Mouse (Mus musculus): ENCODE results near the gene Rpl39.
"Not testable (repeated sequence)": the region's sequence is repeated elsewhere in the genome, so short reads cannot be mapped to it uniquely, and the experiment has no call there.

The Rpl39 gene

DNA sequence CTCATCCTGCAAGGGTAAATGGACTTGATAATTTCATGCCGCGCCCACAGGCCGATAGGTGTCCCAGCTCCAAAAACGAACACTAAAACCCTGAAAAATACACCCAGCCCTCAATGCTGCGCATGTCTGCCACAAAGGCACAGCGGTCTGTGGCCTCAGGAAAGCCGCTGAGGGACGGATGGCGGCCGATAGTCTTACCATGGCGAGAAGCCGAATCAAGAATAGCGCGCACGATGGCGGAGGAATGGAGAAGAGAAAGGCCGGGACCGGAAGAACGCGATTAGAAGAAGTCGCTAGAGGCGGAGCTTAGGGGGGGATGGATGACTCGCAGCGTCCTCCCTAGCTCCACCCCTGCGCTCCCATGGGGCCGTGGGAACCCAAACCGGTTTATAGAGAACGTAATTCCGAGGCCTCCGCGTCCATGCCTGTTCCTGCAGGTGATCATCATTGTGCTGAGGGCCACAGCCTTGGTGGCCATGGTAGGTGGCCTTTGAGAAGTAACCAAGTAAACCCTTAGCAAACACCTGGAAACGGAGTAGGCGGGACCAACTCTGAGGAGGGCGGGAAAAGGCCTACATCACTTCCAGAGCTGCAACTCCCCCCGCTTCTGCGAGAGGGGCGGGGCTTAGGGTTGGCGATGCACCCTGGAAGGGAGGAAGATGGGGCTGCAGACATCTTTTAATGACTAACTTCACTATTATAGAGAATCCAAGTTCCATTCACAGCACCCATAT is at the start of gene Rpl39:
Gene Rpl39 (minus strand): TSS at position 476 of the 734 bp plus-strand sequence.
- in situ Hi-C loops (cut with MboI, MseI): no loop called here

DNA sequence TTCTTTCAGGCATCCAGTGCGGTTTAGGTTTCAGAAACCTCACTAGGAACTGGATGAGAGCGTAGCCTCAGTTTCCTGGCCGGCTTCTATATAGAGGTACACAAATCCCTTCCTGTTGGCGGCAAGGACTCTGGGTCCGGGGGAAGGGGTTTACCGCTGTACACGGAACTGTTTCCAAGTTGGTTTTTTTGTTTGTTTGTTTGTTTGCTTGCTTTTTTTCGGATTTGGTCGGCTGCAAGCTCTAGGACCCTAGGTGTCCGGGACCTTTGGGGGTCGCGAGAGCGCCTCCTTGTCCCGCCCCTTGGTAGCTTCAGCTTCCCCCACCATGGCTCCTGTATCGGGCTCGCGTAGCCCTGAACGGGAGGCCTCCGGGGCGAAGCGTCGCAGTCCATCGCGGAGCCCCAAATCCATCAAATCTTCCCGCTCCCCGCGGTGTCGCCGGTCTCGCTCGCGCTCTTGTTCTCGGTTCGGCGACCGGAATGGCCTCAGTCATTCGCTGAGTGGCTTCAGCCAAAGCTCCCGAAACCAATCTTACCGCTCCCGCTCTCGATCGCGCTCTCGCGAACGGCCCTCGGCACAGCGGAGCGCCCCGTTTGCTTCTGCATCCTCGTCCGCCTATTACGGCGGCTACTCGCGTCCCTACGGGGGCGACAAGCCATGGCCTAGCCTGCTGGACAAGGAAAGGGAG is 41.6 kb upstream of the Rpl39 start, which contains the start of gene Nkap:
Gene Nkap (plus strand): TSS at position 125 of the 688 bp plus-strand sequence.
- in situ Hi-C loops (cut with MboI, MseI): no loop called here

DNA sequence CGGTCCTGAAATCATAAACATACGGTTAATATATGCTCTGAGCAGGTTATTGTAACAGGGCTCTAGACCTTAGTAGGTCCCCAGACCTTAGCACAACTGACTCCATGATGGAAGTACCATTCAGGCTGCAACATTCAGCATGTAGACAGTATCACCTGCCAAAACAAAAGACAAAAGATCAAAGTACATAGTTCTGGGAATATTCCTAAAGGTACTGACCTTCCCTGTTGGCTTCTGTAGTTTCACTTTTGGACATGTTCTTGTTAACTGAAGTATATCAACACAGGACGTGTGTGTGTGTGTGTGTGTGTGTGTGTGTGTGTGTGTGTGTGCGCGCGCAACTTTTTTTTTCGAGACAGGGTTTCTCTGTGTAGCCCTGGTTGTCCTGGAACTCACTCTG is 40.3 kb upstream of the Rpl39 start:
- in situ Hi-C loops (cut with MboI, MseI): no loop called here

DNA sequence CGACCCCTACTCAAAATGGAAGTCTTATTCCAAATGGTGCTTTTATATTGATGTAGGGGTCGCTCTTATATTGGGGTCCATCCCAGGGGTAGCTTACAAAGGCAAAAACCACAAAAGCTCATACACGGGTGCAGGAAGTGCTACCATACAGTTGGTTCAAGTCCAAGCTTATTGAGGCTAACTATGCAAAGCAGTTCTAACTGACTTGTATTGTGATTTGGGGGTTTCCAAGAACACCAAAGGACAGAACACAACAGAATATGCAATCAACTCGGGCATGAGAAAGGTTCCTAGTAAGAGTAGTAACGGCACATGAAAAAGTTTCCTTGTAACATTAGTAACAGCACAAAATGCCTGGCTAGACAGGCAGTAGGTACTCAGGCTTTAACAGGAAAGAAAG is 35.0 kb upstream of the Rpl39 start:
- in situ Hi-C loops (cut with MboI, MseI): no loop called here

DNA sequence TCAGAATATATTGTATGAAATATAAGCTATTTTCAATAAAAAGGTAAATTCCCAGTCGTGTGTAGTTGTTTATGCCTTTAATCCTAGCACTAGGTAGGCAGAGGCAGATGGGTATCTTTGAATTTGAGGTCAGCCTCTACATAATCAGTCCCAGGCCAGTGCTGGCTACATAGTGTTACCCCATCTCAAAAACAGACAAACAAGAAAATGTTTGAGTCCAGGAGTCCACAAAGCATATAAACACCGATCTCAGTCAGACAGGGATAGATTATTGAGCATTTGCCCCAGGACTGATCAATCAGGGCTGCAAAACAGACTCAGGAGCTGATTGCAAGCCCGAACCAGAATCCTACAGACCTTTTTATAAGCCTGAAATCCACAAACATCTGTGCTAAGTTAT is 34.4 kb upstream of the Rpl39 start:
- in situ Hi-C loops (cut with MboI, MseI): no loop called here

DNA sequence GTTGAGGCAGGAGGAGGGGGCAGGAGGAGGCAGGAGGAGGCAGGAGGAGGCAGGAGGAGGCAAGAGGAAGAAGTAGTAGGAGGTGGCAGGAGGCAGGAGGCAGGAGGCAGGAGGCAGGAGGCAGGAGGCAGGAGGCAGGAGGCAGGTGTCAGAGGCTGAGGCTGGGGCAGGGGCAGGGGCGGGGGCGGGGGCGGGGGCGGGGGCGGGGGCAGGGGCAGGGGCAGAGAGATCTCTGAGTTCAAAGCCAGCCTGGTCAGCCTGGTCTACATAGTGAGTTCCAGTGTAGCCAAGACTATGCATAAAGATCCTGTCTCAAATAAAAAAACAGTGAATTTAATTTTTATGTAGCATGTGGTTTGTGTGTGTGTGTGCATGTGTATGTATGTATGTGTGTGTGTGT is 31.9 kb upstream of the Rpl39 start:
- in situ Hi-C loops (cut with MboI, MseI): no loop called here

DNA sequence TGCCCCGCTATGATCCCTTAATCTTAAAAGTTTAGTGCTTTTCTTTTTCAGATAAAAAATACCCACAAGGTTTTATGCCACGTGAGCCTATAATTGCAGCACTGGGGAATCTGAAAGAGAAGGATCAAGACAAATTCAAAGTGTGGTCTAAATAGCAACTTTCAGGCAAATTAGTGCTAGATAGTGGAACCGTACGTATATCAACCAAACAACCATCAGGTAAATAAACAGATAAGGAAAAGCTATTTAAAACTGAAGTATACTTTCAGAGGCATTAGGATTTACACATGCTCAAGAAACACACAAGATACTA is 25.6 kb upstream of the Rpl39 start:
- in situ Hi-C loops (cut with MboI, MseI): no loop called here

DNA sequence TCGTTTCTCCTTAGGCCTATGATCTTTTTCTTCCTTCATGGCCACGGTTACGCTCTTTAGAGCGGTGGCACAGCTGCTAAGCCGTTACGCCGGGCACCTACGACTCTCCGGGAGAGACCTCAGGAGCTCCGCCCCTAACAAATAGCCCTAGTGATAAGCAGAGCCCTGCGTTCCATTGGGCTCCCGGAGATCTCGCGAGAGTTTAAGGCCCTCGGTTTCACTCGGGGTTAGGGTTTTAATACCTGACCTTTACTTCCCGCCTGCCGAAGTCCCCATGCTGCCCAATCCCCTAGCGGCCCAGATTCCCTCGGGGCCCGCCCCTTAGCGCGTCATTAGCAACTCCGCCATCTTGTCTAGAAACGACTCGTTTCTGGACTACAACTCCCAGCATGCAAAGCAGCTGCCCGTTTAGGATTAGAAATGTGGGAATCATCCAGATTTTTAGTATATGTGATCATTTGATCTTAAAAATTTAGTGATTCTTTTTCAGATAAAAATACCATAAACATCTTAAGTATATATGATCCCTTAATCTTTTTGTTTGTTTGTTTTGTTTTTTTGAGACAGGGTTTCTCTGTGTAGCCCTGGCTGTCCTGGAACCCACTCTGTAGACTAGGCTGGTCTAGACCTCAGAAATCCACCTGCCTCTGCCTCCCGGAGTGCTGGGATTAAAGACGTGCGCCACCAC is 25.1 kb upstream of the Rpl39 start, which contains the start of gene Upf3b:
Gene Upf3b (minus strand): TSS at position 130 of the 688 bp plus-strand sequence.
- in situ Hi-C loops (cut with MboI, MseI): no loop called here

DNA sequence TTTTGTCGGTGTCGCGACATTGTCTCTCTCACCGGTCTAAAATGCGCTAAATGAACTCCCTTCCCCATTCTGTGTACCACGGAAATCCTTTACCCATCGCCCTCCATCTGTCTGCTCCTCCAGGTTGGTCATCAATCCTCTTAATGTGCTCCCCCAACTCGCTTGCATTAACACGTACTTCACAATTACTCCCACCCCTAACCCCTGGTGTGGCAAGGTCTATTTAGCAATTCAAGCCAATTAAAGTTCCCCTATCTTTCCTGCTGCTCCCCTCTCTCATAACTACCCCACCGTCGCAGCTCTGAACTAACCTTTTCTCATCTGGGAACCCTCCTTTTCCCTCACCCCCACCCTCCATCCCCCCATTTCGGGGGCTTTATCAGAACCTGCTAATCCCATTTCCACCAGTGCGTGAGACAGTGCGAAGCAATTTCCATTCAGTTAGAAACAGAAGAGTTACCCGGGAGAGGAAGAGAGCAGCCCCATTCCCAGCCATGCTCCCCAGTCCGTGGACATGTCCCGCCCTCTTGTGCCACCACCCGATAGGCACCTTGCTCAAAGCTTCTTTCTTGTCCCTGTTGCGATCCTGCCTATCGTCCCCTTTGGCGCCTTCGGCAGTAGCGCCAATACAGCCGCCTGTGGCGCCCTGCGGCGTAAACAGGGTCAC is 24.5 kb upstream of the Rpl39 start:
- in situ Hi-C loops (cut with MboI, MseI): no loop called here

DNA sequence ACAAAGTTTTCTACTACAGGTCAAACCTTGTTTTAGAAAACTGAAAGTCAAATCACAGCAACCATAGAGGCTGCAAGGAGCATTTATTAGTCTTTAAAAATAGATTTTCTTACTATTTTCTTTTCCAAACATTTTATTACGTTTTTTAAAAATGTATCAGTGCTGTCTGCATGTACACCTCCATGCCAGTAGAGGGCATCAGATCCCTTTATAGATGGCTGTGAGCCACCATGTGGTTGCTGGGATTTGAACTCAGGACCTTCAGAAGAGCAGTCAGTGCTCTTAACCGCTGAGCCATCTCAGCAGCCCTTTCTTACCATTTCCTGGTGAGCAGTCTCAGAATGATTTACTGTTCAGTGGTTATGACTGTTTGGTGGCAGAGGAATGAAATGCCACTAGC is 18.6 kb upstream of the Rpl39 start:
- in situ Hi-C loops (cut with MboI, MseI): no loop called here

DNA sequence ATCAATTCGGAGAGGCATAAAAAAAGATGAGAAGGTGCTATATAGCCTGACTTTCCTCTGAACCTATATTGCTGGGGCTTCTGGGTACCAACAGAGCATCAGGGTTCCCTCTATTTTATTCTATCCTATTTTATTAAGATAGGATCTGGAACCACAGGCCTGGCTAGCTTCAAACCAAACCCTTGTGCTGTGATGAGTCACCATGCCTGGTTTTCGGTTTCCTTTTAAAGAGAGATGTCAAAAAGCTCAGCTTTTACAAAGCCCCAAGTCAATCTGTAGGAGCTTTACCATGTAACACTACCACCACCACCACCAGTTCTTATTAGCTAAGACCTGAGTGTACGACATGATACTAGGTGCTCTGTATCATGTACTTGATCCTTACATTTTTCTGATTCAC is 13.5 kb upstream of the Rpl39 start:
- in situ Hi-C loops (cut with MboI, MseI): loop anchor here (10.0 kb wide), 1 partner anchor 556 kb away; the partner anchor contains the start of gene Rhox4g

DNA sequence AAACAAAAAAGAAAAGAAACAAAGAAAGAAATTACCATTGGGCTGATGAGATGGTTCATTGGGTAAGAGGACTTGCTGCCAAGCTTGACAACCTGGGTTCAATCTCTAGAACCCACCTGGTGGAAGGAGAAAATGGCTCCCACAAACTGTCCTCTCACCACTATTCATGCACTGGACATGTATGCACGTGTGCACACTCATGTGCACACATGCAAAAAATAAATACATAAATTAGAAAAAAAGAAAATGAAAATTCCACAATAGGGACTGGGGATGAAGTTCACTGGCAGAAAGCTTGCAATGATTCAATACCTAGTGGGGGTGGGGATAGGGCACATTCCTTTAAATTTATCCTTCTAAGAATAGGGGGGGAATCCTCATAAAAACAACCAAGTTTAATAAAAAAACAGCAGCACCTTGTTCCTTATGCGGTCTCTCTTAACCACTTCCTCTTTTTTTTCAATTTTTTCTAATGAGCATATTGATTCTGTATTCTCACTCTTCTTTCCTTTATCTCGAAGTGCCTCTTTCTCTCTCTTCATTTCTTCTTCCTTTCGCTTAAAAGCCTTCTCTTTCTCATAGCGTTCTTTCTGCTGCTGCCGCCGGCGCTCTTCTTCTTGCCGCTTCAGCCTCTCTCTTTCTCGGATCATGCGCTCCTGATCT is 10.0 kb upstream of the Rpl39 start:
- in situ Hi-C loops (cut with MboI, MseI): loop anchor here (10.0 kb wide), 1 partner anchor 560 kb away; the partner anchor contains the start of gene Rhox4g

DNA sequence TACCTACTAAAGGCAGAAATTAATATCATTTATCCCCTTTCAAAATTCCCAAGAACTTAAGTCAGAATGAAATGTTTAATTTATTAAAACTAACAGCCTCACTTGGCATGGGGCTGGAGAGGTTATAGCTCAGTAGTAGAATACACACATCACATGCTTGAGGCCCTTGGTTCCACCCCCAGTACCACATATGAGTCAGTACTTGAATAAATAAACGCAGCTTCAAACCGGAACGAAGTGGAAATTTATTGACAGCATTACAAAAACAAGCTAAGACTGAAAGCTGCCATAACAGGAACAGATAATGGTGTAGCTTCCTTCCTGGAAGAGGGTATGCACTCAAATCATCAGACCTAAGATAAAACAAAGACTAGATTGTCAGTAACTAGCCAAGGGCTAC is 6.3 kb upstream of the Rpl39 start:
- in situ Hi-C loops (cut with MboI, MseI): loop anchor here (10.0 kb wide), 1 partner anchor 563 kb away; the partner anchor contains the start of gene Rhox4g

DNA sequence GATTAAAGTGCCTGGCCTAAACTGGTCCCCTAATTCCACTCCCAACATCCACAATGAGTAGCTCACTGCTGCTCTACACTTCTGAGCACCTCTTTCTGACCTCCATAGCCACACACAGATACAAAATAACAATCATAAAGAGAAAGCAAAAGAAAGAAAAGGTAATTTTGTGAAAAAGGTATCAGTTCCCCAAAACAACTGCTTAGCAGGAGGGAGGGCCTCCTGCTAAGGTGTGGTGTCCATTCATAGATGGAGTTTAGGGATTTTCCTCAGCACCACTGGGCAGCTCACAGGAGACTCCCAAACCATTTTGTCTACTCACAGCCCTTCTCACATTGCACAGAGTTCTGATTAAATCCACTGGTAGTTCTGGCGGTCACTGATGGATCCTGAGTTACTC is 3.6 kb upstream of the Rpl39 start:
- in situ Hi-C loops (cut with MboI, MseI): no loop called here

DNA sequence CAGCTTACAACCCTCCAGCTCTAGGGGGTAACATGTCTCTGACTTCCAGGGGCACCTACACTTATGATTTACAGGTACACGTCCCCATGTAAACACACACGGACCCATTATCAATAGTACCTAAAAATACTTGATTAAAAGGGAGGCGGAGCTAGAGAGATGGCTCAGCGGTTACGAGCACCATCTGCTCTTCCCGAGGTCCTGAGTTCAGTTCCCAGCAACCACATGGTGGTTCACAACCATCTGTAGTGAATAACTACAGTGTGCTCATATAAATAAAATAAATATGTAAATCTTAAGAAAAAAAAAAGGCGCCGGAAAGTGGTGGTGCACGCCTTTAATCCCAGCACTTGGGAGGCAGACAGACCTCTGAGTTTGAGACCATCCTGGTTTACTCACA is 463 bp upstream of the Rpl39 start:
- in situ Hi-C loops (cut with MboI, MseI): no loop called here

DNA sequence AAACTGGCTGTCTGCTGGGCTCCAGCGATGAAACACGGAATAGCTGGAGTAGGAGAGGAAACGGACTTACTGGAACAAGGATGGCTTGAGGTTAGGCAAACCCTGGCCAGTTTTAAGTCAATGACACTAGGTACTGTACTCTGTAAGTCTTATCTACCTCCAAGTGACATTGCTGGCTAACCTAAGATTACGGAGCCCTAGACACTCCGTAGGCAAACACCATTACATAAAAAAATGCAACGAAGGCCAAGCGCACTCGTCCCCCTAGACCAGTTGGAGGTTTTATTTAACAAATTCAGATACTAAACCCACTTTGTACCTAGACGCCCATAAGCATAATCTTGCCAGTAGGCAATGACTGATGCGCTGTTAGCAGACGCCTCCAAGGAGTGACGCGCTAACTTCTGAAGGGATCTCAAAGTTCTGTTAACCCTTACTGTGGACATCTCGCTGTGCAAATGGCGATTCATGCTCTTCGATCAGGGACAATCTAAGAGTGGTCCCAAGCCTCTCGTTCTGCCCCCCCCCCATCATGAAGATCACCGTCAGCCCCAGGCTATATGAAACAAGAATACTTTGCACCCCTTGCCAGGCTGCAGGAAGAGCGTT is 780 bp downstream of the Rpl39 start:
- in situ Hi-C loops (cut with MboI, MseI): no loop called here

DNA sequence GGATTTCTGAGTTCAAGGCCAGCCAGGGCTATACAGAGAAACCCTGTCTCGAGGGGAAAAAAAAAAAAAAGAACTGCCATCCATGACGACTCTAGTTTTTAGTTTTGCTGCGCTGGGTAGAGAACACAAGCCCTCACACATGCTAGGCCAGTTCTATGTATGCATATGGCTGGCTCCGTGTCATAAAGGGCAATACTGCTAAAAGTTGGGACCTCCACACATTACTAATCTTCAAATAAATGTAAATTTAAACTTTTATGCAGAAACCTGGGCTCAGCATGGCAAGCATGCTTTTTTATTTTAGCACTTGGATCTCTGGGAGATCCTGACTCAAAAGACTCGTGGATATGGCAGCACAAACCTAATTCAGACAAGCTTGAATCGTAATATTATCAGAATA is 4.0 kb downstream of the Rpl39 start:
- in situ Hi-C loops (cut with MboI, MseI): no loop called here

DNA sequence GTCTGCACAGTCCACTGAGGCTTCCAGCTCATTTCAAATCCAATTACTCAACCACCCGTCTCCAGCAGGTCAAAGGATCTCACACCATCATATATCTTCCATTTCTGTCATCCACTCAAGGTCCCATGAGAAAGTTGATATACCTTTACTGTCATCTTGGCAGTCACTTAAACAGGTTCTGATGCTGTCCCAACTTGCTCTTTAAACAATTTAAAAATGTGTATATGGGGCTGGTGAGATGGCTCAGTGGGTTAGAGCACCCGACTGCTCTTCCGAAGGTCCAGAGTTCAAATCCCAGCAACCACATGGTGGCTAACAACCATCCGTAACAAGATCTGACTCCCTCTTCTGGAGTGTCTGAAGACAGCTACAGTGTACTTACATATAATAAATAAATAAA is 4.9 kb downstream of the Rpl39 start:
- in situ Hi-C loops (cut with MboI, MseI): not testable (repeated sequence)

DNA sequence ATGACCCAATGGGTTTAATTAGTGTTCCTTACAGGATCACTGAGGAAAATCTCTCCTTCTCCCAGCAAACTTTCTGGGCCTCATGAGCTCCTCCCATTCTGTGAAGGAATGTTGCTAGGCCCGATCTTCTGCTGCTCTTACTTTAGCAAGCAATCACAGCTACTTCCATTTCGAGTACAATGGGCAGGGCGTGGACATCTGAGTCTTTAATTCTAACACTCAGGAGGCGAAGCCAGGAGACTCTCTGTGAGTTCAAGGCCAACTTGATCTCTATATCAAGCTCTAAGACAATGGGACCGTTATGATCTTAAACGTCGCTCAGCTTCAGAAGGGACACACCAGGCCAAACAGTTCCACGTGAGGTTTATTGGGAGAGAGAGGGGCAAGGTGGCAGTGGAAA is 8.6 kb downstream of the Rpl39 start:
- in situ Hi-C loops (cut with MboI, MseI): loop anchor here (10.0 kb wide), 1 partner anchor 472 kb away; no protein-coding TSS in a partner anchor

DNA sequence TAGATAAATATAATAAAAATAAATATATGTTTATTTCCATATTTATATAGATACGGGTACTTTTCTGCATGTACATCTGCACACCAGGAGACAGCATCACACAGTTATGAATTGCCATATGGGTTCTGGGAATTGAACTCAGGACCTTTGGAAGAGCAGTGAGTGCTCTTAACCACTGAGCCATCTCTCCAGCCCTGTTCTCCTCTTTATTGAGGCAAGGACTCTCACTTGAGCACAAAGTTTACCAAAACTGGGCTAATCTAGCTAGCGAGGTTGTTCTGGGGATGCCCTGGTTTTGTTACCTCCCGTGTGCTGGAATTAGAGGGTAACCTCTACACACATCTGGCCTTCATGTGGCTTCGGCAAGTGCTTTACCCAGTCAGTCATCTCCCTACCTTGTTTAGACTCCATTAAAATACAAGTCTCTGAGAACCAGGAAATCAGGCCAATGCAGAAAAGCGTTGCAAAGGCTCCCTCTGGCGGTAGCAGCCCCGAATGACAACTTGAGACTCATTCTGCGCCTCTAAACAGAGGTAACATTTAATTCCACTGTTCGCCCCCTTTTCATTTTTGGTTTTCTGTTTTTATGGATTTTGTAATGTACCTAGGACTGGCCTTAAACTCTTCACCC is 10.8 kb downstream of the Rpl39 start:
- in situ Hi-C loops (cut with MboI, MseI): loop anchor here (10.0 kb wide), 1 partner anchor 470 kb away; no protein-coding TSS in a partner anchor

Data from regulatory T cell (primary cell).